11 mouse cellular contexts compared by ENCODE assay signal in the genomic region with DNA sequence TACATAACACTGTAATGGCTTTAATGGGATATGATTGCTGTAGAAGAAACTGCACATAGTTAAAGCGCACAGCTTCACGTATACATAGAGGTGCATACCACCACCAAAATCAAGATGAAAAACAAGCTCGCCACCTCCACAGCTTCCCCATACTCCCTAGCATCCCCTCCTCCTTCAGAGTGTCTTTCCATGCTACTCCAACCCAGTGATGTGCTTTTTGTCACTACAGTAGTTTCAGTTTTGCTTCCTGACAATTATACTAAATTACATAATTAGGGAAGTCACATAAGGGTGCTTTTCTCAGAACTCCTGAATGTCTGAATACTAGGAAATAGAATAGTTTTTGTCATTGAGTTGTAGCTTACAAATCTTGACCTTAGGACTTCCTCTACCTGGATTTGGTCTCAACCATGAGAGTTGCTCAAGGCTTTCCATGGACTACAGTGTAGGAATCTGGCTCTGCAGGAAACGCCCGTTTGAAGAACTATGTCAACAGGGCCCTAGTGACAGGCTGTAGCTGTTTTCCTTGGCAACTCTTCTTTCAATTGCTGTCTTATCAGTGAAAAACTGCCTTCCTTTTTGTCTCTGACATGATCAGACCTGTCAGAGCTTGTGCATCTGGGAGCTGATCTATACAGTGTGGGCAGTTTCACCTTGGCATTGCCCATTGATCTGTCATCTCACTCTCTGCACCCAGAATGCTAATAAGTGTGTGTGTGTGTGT.
DNase-seq lines count a peak whose midpoint lies in the region; ATAC-seq and TF ChIP-seq lines count a peak whose summit lies in the region.
"Had no signal": no experiment of that assay in that cellular context is flagged by ENCODE, and none has a peak within 500 bp of the region (broad histone marks: within the 10 kb centered on the region; RNA-seq: fewer than 3 reads in every experiment).

No protein-coding gene starts in this region.

- peak; percentile 15 to 48 for DNase-seq in heart, adult 18-20 months
- DNase-seq in liver, adult 2 months (ENCODE audit: extremely low read depth, low read depth, low spot score): peak; percentile 3
- DNase-seq in liver: no peak
- DNase-seq in large intestine, adult 2 months (ENCODE audit: low read depth, low spot score): peak; percentile 1
- DNase-seq in retina, postnatal 1 day: no peak
- DNase-seq: liver, postnatal 0 days had no signal

- H3K36me3 ChIP-seq in heart, embryonic 12.5 days: no peaks in the 10 kb centered on the region
- H3K36me3 ChIP-seq in liver, adult 2 months (ENCODE audit: control insufficient read depth, insufficient read depth, low read length): no peaks in the 10 kb centered on the region
- H3K36me3 ChIP-seq in stomach, embryonic 15.5 days: no peaks in the 10 kb centered on the region
- H3K36me3 ChIP-seq in midbrain, embryonic 16.5 days (ENCODE audit: control insufficient read depth, insufficient read depth, low read length): no peaks in the 10 kb centered on the region

- H3K4me1 ChIP-seq in heart, embryonic 12.5 days (replicated peaks): 0 out of 2 replicates have a peak, but pooled peaks cover 5% of the 10 kb centered on the region
- H3K4me1 ChIP-seq in liver, adult 2 months (ENCODE audit: control insufficient read depth, insufficient read depth, low read length): peaks cover 2% of the 10 kb centered on the region; the same call in 1 of the 2 replicates
- no peaks in the 10 kb centered on the region for H3K4me1 ChIP-seq in stomach, embryonic 15.5 days
- H3K4me1 ChIP-seq in midbrain, embryonic 16.5 days (ENCODE audit: control insufficient read depth, insufficient read depth, low read length): no peaks in the 10 kb centered on the region

- ATAC-seq in heart, embryonic 12.5 days (ENCODE audit: insufficient number of reproducible peaks, low FRiP score): no peak
- peak; percentile 68; the same call in 1 of the 2 replicates for ATAC-seq in stomach, embryonic 15.5 days (ENCODE audit: insufficient read depth, low FRiP score, low read depth)
- ATAC-seq in midbrain, embryonic 16.5 days: no peak
- ATAC-seq: liver, postnatal 0 days had no signal

- no peaks in the 10 kb centered on the region for H3K27me3 ChIP-seq in heart, embryonic 12.5 days (replicated peaks)
- no peaks in the 10 kb centered on the region for H3K27me3 ChIP-seq in liver, adult 2 months (ENCODE audit: control insufficient read depth, insufficient read depth, low read length)
- no peaks in the 10 kb centered on the region for H3K27me3 ChIP-seq in stomach, embryonic 15.5 days (replicated peaks)
- no peaks in the 10 kb centered on the region for H3K27me3 ChIP-seq in midbrain, embryonic 16.5 days (ENCODE audit: control insufficient read depth, insufficient read depth, low read depth, low read length)

- no peak overlapping the region for H3K4me3 ChIP-seq in heart, embryonic 12.5 days
- no peak overlapping the region for H3K4me3 ChIP-seq in liver, adult 2 months (ENCODE audit: insufficient read depth, low read depth, low read length)
- no peak overlapping the region for H3K4me3 ChIP-seq in stomach, embryonic 15.5 days (replicated peaks)
- H3K4me3 ChIP-seq in midbrain, embryonic 16.5 days (ENCODE audit: low read depth, low read length): no peak overlapping the region
- H3K4me3 ChIP-seq: erythroblast, embryonic 14.5 days had no signal

- no peaks in the 10 kb centered on the region for H3K79me2 ChIP-seq in liver, adult 2 months (ENCODE audit: control insufficient read depth, insufficient read depth, low read length)

- no peak overlapping the region for H3K4me2 ChIP-seq in heart, embryonic 12.5 days
- H3K4me2 ChIP-seq in stomach, embryonic 15.5 days: no peak overlapping the region
- no peak overlapping the region for H3K4me2 ChIP-seq in midbrain, embryonic 16.5 days (ENCODE audit: low read length)
- H3K4me2 ChIP-seq: hindbrain, embryonic 14.5 days had no signal

- TF ChIP-seq CTCF in liver, adult 2 months (IDR thresholded peaks at IDR 0.05; ENCODE audit: low read depth, low read length): no peak

- H3K9me3 ChIP-seq in heart, embryonic 12.5 days (replicated peaks): no peaks in the 10 kb centered on the region
- H3K9me3 ChIP-seq in stomach, embryonic 15.5 days: no peaks in the 10 kb centered on the region
- H3K9me3 ChIP-seq in midbrain, embryonic 16.5 days (replicated peaks; ENCODE audit: control insufficient read depth, low read length, poor library complexity, severe bottlenecking): no peaks in the 10 kb centered on the region

- TF ChIP-seq POLR2A in liver, adult 2 months (IDR thresholded peaks at IDR 0.05; ENCODE audit: extremely low read depth, insufficient read depth, low read length): no peak

- H3K27ac ChIP-seq in heart, embryonic 12.5 days (ENCODE audit: poor library complexity, severe bottlenecking): no peak overlapping the region
- no peak overlapping the region for H3K27ac ChIP-seq in liver, adult 2 months (replicated peaks; ENCODE audit: insufficient read depth, low read depth, low read length)
- no peak overlapping the region; the same call in 1 of the 2 replicates for H3K27ac ChIP-seq in stomach, embryonic 15.5 days
- H3K27ac ChIP-seq in midbrain, embryonic 16.5 days (ENCODE audit: low read length): no peak overlapping the region
- H3K27ac ChIP-seq: hindbrain, embryonic 14.5 days had no signal

- no peak overlapping the region for H3K9ac ChIP-seq in heart, embryonic 12.5 days
- no peak overlapping the region for H3K9ac ChIP-seq in liver, adult 2 months (ENCODE audit: low read depth, low read length)
- H3K9ac ChIP-seq in stomach, embryonic 15.5 days: no peak overlapping the region
- H3K9ac ChIP-seq in midbrain, embryonic 16.5 days (ENCODE audit: low read depth, low read length): no peak overlapping the region
- H3K9ac ChIP-seq: hindbrain, embryonic 14.5 days; liver, postnatal 0 days had no signal

- 65% methylated on average over 5 of the region's 5 CpGs for WGBS in heart, embryonic 12.5 days
- WGBS in liver, adult 2 months: 62% methylated on average over 5 of the region's 5 CpGs
- WGBS in large intestine, adult 2 months: 47% methylated on average over 5 of the region's 5 CpGs
- WGBS in stomach, embryonic 15.5 days: 66% methylated on average over 5 of the region's 5 CpGs
- 83% methylated on average over 5 of the region's 5 CpGs for WGBS in midbrain, embryonic 16.5 days

Comparison
In these comparisons a context has a peak if more than half of its experiments do, and no peak if none do; other contexts are left out.
1. DNase-seq: peak in heart, adult 18-20 months (2 of 2), liver, adult 2 months (single experiment) and large intestine, adult 2 months (single experiment); none in liver (single experiment) and retina, postnatal 1 day (single experiment).